Mouse (Mus musculus): ENCODE data around the gene Gm20831. TPM values are rescaled to one million over a fixed set of nuclear protein-coding genes. Genes with fewer than 3 reads are reported as not detected.
"Not testable (repeated sequence)": the region's sequence is repeated elsewhere in the genome, so short reads cannot be mapped to it uniquely, and the experiment has no call there.

The Gm20831 gene
- polyA plus RNA-seq (2021): not detected

GRCm38 (mm10) chrY:17874441-17874840 lies at the start of gene Gm20831, which contains the start of gene Gm20772:
Gene Gm20831, plus strand, starts transcription at chrY:17874741.
Gene Gm20772, plus strand, starts transcription at chrY:17874741.
- DNase-seq (ENCODE audit: low read depth, low spot score); in situ Hi-C loops (cut with MboI; ENCODE audit: low pct_unique_long_range_greater_than_20kb); CTCF ChIA-PET; H3K27me3 ChIP-seq; POLR2A ChIA-PET; ATAC-seq: not testable (repeated sequence)

DNA sequence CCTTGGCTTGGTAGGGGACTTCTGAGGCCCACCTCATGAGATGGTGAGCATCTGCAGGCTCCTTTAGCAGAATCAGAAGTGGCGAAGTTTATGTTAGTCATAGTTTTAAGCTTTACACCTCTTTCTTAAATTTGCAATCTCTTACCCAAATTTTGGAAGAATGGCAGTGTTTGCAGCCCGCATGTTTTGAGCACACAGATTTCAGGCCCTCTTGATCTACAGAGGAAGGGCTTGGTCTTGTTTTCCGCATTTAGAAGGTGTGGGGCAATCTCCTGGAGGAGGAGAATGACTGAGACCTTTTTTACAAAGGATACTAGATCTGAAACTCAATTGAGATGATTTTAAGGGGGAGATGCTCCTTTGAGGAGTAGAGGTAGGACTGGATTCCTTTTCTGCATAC lies 28.4 kb upstream of the Gm20831 start, which contains the start of gene Gm21904:
Gene Gm21904 (minus strand): TSS at position 101 of the 400 bp plus-strand sequence.
- CTCF ChIA-PET; POLR2A ChIA-PET; ATAC-seq; DNase-seq (ENCODE audit: low read depth, low spot score); in situ Hi-C loops (cut with MboI; ENCODE audit: low pct_unique_long_range_greater_than_20kb); H3K27me3 ChIP-seq: not testable (repeated sequence)

GRCm38 (mm10) chrY:17937230-17937629 lies 62.7 kb downstream of the Gm20831 start, which contains the start of gene Srsy:
Gene Srsy, minus strand, starts transcription at chrY:17937330.
- in situ Hi-C loops (cut with MboI; ENCODE audit: low pct_unique_long_range_greater_than_20kb): not testable (repeated sequence)

More at GRCm38 (mm10) chrY:17937230-17937629, 62.7 kb downstream of the Gm20831 start, which contains the start of gene Srsy:
- ATAC-seq; CTCF ChIA-PET; DNase-seq (ENCODE audit: low read depth, low spot score); POLR2A ChIA-PET; H3K27me3 ChIP-seq: not testable (repeated sequence)

Other genes starting within 250 kb of the Gm20831 start
- not detected for gene Gm21904, start 28.5 kb upstream of the Gm20831 start, polyA plus RNA-seq (2021)
- gene Gm20772, start within 50 bp of the Gm20831 start, polyA plus RNA-seq (2021): not detected
- gene Srsy, start 62.6 kb downstream of the Gm20831 start, polyA plus RNA-seq (2021): not detected
- not detected for gene Gm21764, start 187.1 kb downstream of the Gm20831 start, polyA plus RNA-seq (2021)
- gene Ssty1, start 214.4 kb downstream of the Gm20831 start, polyA plus RNA-seq (2021): not detected

Data from Patski (cell line).